Mouse (Mus musculus) hindbrain, embryonic 13.5 days (tissue): ENCODE measurements around the gene Pde4d. TPM values are rescaled to one million over a fixed set of nuclear protein-coding genes. Genes with fewer than 3 reads are reported as not detected.
A peak's percentile ranks its signal among the peaks of the same experiment; 100 is the strongest.

Source experiments
- ATAC-seq: fragments of 200-750 bp; cut with Nextera tagmentation; 2 replicates; pipeline ENCODE4 v1.8.0; 2017; ENCODE audit warnings: moderate TSS enrichment; ENCODE audit not compliant: low FRiP score
- H3K27ac ChIP-seq: fragments of 300-500 bp; sonication (generic); 2 replicates; pipeline ENCODE4 v1.5.1; 2015; ENCODE audit warnings: inconsistent platforms, mild to moderate bottlenecking, moderate library complexity
- H3K27me3 ChIP-seq: fragments of 300-500 bp; sonication (generic); 2 replicates; pipeline ENCODE4 v1.6.1; 2015; ENCODE audit warnings: mild to moderate bottlenecking, inconsistent platforms
- H3K36me3 ChIP-seq: fragments of 300-500 bp; sonication (generic); 2 replicates; pipeline ENCODE4 v1.6.1; 2015; ENCODE audit warnings: mild to moderate bottlenecking, inconsistent platforms
- H3K4me1 ChIP-seq: fragments of 300-500 bp; sonication (generic); replicated peaks from 2 replicates; pipeline ENCODE4 v1.6.1; 2015; ENCODE audit warnings: inconsistent platforms
- H3K4me2 ChIP-seq: fragments of 300-500 bp; sonication (generic); 2 replicates; pipeline ENCODE4 v1.6.1; 2015; ENCODE audit warnings: inconsistent platforms, mild to moderate bottlenecking, moderate library complexity
- H3K4me3 ChIP-seq: fragments of 300-500 bp; sonication (generic); 2 replicates; pipeline ENCODE4 v1.5.1; 2015; ENCODE audit warnings: mild to moderate bottlenecking, inconsistent platforms
- H3K9ac ChIP-seq: fragments of 300-500 bp; sonication (generic); 2 replicates; pipeline ENCODE4 v1.6.1; 2015; ENCODE audit warnings: mild to moderate bottlenecking, inconsistent platforms
- H3K9me3 ChIP-seq: fragments of 300-500 bp; sonication (generic); 2 replicates; pipeline ENCODE4 v1.6.1; 2016; ENCODE audit warnings: inconsistent platforms
- WGBS: fragments of 180-500 bp; shearing (Covaris S2); methylation state at CpG from one replicate; pipeline ENCODE4 v1.1.7; 2015; 5-methylcytosine and 5-hydroxymethylcytosine counted together
- polyA plus RNA-seq: library from polyadenylated mRNA; unstranded; fragments of >200 nt; fragmentation: Nextera tagmentation; extraction: Ambion mirVana; gene quantifications from 2 replicates; pipeline ENCODE4 v1.2.1, GENCODE M21; 2015

Gene Pde4d
- polyA plus RNA-seq, 1 experiment from 2014 or later: 18.6 TPM

DNA sequence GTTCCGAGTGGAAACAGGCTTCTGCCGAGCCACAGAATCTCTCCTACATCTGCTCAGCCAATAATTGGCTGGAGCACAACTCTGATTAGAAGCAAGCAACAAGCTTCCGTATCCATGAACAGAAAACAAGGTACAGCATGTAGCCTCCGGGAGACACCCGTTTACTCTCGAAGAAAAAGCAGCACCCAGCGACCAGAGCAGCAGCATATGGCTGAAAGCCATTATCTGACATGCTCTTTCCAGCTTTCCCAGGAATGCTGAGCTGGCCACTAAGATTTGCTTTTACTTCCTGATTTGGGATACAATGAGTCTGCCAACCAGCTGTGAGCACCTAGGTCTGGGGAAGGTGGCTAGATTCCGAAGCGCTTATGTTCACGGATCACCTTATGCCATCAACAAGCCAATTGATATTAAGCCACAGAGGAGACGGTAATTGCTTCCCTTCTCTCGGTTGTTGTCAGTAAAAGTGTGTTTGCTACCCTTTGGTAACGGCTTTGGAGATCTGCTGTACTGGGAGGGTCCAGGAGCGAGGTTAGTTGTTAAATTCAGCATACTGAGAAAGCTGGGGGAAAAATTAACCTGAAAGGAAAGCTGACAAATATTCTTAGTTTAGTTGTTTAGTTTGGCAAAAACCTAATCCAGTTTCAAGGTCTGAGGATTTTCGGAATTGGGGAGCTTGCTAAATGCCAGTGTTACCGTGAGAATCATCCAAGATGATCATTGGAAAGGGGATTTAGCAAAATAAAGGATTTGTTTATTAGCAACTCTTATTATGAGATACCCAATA is 1131.7 kb downstream of the Pde4d start:
- H3K9me3 ChIP-seq: no peaks in the 10 kb centered on the region
- no peak overlapping the region for H3K9ac ChIP-seq
- no peak overlapping the region for H3K4me3 ChIP-seq
- no peak for ATAC-seq
- H3K4me1 ChIP-seq: peaks cover 16% of the 10 kb centered on the region
- no peak overlapping the region for H3K4me2 ChIP-seq
- no peaks in the 10 kb centered on the region for H3K27me3 ChIP-seq
- H3K27ac ChIP-seq: no peak overlapping the region
- 79% methylated on average over 16 of the region's 16 CpGs for WGBS
- no peaks in the 10 kb centered on the region for H3K36me3 ChIP-seq

GRCm38 (mm10) chr13:109590048-109590447 is 1140.3 kb downstream of the Pde4d start:
- ATAC-seq: no peak
- H3K9me3 ChIP-seq: no peaks in the 10 kb centered on the region
- H3K4me3 ChIP-seq: no peak overlapping the region
- no peak overlapping the region for H3K9ac ChIP-seq
- no peaks in the 10 kb centered on the region for H3K27me3 ChIP-seq
- H3K27ac ChIP-seq: no peak overlapping the region
- no peak overlapping the region for H3K4me2 ChIP-seq
- 84% methylated on average over 4 of the region's 4 CpGs for WGBS
- no peaks in the 10 kb centered on the region for H3K36me3 ChIP-seq
- H3K4me1 ChIP-seq: no peaks in the 10 kb centered on the region; the same call in 1 of the 2 replicates

GRCm38 (mm10) chr13:109592192-109592797 is 1142.5 kb downstream of the Pde4d start:
- ATAC-seq: no peak
- WGBS: 77% methylated on average over 8 of the region's 8 CpGs

DNA sequence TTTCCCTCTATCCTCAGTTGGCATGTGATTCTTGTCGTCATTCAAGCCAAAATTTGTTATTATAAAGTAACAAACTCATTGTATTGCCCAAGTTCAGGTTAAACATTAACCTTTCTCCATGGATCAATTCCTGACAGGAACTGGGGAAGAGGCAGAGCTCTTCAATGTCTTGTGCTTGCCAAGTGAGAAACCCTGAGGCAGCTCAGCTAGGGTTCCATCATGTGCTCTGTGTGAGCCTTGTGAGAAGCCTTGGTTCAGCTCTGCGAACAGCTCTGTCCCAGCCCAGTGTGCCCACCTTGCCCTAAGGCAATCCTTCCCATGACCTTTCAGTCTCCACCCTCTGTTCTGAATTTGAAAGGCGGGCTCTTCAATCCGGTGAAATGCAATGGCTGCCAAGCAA is 1150.0 kb downstream of the Pde4d start:
- Histone ChIP-seq H3K9ac (no peak overlapping the region), H3K4me2 (no peak overlapping the region), H3K9me3 (no peaks in the 10 kb centered on the region), H3K27ac (no peak overlapping the region), H3K27me3 (no peaks in the 10 kb centered on the region), H3K36me3 (no peaks in the 10 kb centered on the region), H3K4me1 (no peaks in the 10 kb centered on the region), H3K4me3 (no peak overlapping the region)
- ATAC-seq: no peak
- WGBS: 56% methylated on average over 4 of the region's 4 CpGs

More at GRCm38 (mm10) chr13:109592192-109592797, 1142.5 kb downstream of the Pde4d start:
- Histone ChIP-seq H3K27me3 (no peaks in the 10 kb centered on the region), H3K4me1 (no peaks in the 10 kb centered on the region), H3K9me3 (no peaks in the 10 kb centered on the region), H3K36me3 (no peaks in the 10 kb centered on the region), H3K4me3 (no peak overlapping the region), H3K27ac (no peak overlapping the region), H3K9ac (no peak overlapping the region), H3K4me2 (no peak overlapping the region)

GRCm38 (mm10) chr13:109604017-109604416 is 1154.3 kb downstream of the Pde4d start:
- 92% methylated on average over 2 of the region's 2 CpGs for WGBS
- H3K27ac ChIP-seq: no peak overlapping the region
- H3K27me3 ChIP-seq: no peaks in the 10 kb centered on the region
- H3K9ac ChIP-seq: no peak overlapping the region
- H3K4me1 ChIP-seq: peaks cover 2% of the 10 kb centered on the region; the same call in 1 of the 2 replicates
- no peak overlapping the region for H3K4me2 ChIP-seq
- ATAC-seq: no peak
- no peaks in the 10 kb centered on the region for H3K9me3 ChIP-seq
- H3K36me3 ChIP-seq: no peaks in the 10 kb centered on the region
- H3K4me3 ChIP-seq: no peak overlapping the region

DNA sequence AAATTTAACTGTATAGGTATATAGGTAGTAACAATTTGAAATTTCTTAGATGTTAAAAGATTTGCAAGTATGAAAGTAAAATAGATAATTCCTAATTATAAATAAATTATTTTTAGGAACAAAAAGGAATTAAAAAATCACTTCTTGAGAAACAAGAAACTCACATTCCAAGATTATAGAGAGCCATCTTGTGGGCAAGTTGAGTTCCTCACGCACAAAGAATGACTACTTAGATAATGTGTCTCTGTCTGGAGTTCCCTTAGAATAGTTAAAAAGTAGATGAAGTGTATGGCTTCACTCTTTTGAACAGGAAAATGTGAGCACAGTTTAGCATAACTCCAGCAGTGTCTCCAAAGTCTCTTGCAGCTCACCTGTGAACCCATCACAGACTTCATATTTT is 1155.4 kb downstream of the Pde4d start:
- H3K4me1 ChIP-seq: peaks cover 4% of the 10 kb centered on the region
- H3K9ac ChIP-seq: no peak overlapping the region
- H3K27ac ChIP-seq: no peak overlapping the region
- H3K4me3 ChIP-seq: no peak overlapping the region
- no peaks in the 10 kb centered on the region for H3K9me3 ChIP-seq
- no peaks in the 10 kb centered on the region for H3K36me3 ChIP-seq
- no peaks in the 10 kb centered on the region for H3K27me3 ChIP-seq
- no peak overlapping the region for H3K4me2 ChIP-seq
- no peak for ATAC-seq
- 78% methylated on average over 1 of the region's 1 CpGs for WGBS

DNA sequence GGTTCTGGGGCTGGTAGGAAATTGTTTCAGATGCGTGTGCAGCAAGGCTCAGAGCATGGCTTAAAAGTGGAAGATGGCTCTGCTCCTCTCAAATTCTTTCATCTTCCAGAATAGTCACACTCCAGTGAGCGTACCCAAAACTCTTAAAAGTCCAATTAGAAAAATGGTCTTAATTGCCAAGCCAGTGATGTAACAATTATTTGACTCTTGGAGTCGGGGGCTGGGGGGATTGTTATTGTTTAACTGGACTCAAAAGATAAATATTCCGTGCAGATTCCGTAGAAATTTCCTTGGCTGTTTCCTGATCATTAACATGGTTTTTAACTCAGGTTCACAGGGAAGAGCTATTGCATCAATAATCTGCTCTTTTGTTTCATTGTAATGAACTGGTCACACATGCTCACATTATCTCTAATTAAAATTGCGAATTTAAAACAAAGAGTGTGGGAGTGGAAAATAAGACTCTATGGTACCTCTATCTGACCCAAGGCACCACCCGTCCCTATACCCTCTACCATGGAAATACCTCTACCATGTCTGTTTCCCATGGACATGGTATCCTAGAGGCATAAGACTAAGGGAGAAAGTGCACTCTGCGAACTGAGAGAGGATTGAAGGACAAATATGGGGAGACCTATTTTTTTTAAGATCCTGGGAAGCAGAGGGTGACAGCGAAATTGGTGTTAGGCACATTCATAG is 1159.5 kb downstream of the Pde4d start:
- Histone ChIP-seq H3K9ac (no peak overlapping the region), H3K27ac (no peak overlapping the region; the same call in 1 of the 2 replicates), H3K27me3 (no peaks in the 10 kb centered on the region), H3K4me2 (no peak overlapping the region), H3K4me3 (no peak overlapping the region), H3K36me3 (no peaks in the 10 kb centered on the region), H3K9me3 (no peaks in the 10 kb centered on the region), H3K4me1 (peaks cover 4% of the 10 kb centered on the region)
- 80% methylated on average over 9 of the region's 9 CpGs for WGBS
- ATAC-seq: no peak

DNA sequence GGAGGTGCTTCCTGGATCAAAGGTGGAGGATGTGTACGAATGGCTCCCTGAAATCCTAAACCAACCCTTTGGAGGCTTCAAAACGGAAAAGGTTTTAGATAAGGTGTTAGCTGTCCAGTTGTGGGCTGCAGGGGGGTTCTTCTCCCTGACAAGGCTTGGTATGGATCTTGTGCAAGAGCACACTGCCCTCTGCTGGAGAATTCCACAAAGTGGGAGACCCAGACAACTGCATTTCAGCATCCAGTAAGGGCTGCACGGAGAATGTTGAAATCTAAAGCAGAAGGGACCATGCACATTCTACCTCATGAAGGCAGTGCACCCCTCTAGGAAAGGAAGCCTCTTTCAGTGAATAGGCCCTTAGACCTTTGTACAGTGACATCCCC is 1160.0 kb downstream of the Pde4d start:
- no peaks in the 10 kb centered on the region for H3K36me3 ChIP-seq
- H3K27ac ChIP-seq: no peak overlapping the region; the same call in 1 of the 2 replicates
- H3K9me3 ChIP-seq: no peaks in the 10 kb centered on the region
- H3K4me3 ChIP-seq: no peak overlapping the region
- H3K9ac ChIP-seq: no peak overlapping the region
- peak; percentile 78 for ATAC-seq
- peaks cover 4% of the 10 kb centered on the region for H3K4me1 ChIP-seq
- no peak overlapping the region for H3K4me2 ChIP-seq
- no peaks in the 10 kb centered on the region for H3K27me3 ChIP-seq
- WGBS: 24% methylated on average over 3 of the region's 3 CpGs

- no peaks in the 10 kb centered on the region for H3K27me3 ChIP-seq
- no peak overlapping the region for H3K27ac ChIP-seq
- H3K4me2 ChIP-seq: no peak overlapping the region
- ATAC-seq: no peak
- H3K4me3 ChIP-seq: no peak overlapping the region
- 97% methylated on average over 2 of the region's 2 CpGs for WGBS
- no peak overlapping the region for H3K9ac ChIP-seq
- peaks cover 8% of the 10 kb centered on the region for H3K4me1 ChIP-seq
- no peaks in the 10 kb centered on the region for H3K9me3 ChIP-seq
- H3K36me3 ChIP-seq: no peaks in the 10 kb centered on the region
Observed at GRCm38 (mm10) chr13:109610772-109611171, 1161.0 kb downstream of the Pde4d start.

DNA sequence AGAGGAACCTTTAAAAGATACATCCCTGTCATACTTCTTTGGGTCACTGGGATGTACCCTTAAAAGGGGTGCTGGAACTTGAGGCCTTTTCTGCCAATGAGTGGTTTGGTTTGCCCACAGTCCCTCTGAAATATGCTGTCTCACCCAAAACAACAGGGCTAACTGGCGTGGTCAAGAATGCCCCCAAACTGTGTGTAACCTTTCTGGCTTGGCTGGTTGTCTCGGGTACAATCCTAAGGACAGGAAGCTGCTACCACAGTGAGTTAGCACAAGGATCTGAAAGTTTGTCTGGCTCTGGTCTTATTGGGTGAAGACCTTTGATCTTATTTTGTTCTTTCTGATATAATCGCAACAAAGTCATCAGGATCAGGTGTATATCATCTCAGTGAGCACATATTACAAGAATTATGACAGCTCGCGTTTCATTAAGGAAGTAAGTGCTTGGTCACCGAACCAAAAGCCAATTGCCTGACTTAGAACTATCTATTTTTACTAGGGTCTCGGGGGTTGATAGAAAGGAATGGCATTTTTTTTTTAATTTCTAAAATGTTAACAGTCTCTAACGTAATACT is 1165.6 kb downstream of the Pde4d start:
- Histone ChIP-seq H3K4me2 (no peak overlapping the region), H3K36me3 (no peaks in the 10 kb centered on the region), H3K4me1 (peaks cover 8% of the 10 kb centered on the region), H3K27me3 (no peaks in the 10 kb centered on the region), H3K4me3 (no peak overlapping the region), H3K9ac (no peak overlapping the region), H3K27ac (no peak overlapping the region), H3K9me3 (no peaks in the 10 kb centered on the region)
- 70% methylated on average over 8 of the region's 8 CpGs for WGBS
- ATAC-seq: no peak

DNA sequence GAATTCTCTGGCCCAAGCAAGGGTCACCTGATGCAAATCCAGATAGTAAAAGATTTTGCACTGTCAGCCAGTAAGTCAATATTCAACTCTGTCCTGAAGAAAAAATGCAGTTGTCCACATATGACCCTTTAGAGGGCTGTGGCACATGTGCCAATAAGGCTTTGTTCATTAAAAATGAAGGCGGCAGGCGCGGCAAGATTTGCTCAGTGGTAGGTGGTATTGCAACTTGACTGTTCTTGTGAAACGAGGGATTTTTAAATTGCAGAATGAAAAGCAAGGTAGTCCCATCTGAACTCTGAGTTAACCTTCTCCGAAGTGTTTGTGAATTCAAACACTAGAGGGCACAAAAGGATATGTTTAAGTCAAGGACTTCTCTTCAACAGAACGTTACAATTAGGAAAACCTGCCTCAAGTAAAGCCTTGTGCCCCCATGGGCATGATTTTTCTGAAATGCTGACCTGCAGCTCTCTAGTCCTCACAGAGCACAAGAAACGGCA is 1166.1 kb downstream of the Pde4d start:
- no peak overlapping the region for H3K9ac ChIP-seq
- no peak overlapping the region for H3K4me3 ChIP-seq
- 18% methylated on average over 7 of the region's 7 CpGs for WGBS
- H3K27me3 ChIP-seq: no peaks in the 10 kb centered on the region
- H3K9me3 ChIP-seq: no peaks in the 10 kb centered on the region
- peaks cover 8% of the 10 kb centered on the region for H3K4me1 ChIP-seq
- no peak for ATAC-seq
- no peak overlapping the region for H3K4me2 ChIP-seq
- H3K36me3 ChIP-seq: no peaks in the 10 kb centered on the region
- H3K27ac ChIP-seq: no peak overlapping the region

- ATAC-seq: no peak
- peaks cover 8% of the 10 kb centered on the region for H3K4me1 ChIP-seq
Observed at GRCm38 (mm10) chr13:109619158-109619657, 1169.5 kb downstream of the Pde4d start.

More at GRCm38 (mm10) chr13:109619158-109619657, 1169.5 kb downstream of the Pde4d start:
- Histone ChIP-seq H3K4me3 (no peak overlapping the region), H3K27ac (no peak overlapping the region), H3K4me2 (no peak overlapping the region), H3K9me3 (no peaks in the 10 kb centered on the region), H3K27me3 (no peaks in the 10 kb centered on the region), H3K36me3 (no peaks in the 10 kb centered on the region), H3K9ac (no peak overlapping the region)
- 78% methylated on average over 2 of the region's 2 CpGs for WGBS
